In genomic region chr8:10006156-10006985, GRCm38 (mm10) we compare ENCODE assay signal across 8 mouse cellular contexts. TPM values are rescaled to one million over a fixed set of nuclear protein-coding genes. Genes with fewer than 3 reads are reported as not detected.
DNase-seq lines count a peak whose midpoint lies in the region; ATAC-seq lines count a peak whose summit lies in the region.

Tnfsf13b (plus strand) TSS chr8:10006467.

- H3K36me3 ChIP-seq in neural tube, embryonic 11.5 days (ENCODE audit: control insufficient read depth, insufficient read depth, low read length), result no peaks in the 10 kb centered on the region
- no peaks in the 10 kb centered on the region for H3K36me3 ChIP-seq in forebrain, embryonic 12.5 days (replicated peaks)
- no peaks in the 10 kb centered on the region for H3K36me3 ChIP-seq in liver, embryonic 15.5 days (replicated peaks)
- H3K36me3 ChIP-seq in neural tube, embryonic 14.5 days (ENCODE audit: control insufficient read depth, insufficient read depth, low read length), result no peaks in the 10 kb centered on the region

- no peaks in the 10 kb centered on the region for H3K9me3 ChIP-seq in neural tube, embryonic 11.5 days (ENCODE audit: control insufficient read depth, low read length)
- H3K9me3 ChIP-seq in forebrain, embryonic 12.5 days, result no peaks in the 10 kb centered on the region
- H3K9me3 ChIP-seq in liver, embryonic 15.5 days (replicated peaks), result no peaks in the 10 kb centered on the region
- H3K9me3 ChIP-seq in neural tube, embryonic 14.5 days (ENCODE audit: control insufficient read depth, low read length), result no peaks in the 10 kb centered on the region

- H3K27me3 ChIP-seq in neural tube, embryonic 11.5 days (ENCODE audit: control insufficient read depth, insufficient read depth, low read length), result no peaks in the 10 kb centered on the region
- peaks cover 14% of the 10 kb centered on the region for H3K27me3 ChIP-seq in forebrain, embryonic 12.5 days
- peaks cover 10% of the 10 kb centered on the region for H3K27me3 ChIP-seq in liver, embryonic 15.5 days
- no peaks in the 10 kb centered on the region for H3K27me3 ChIP-seq in neural tube, embryonic 14.5 days (ENCODE audit: control insufficient read depth, insufficient read depth, low read length)

- 75% methylated on average over 16 of the region's 16 CpGs for WGBS in neural tube, embryonic 11.5 days
- WGBS in forebrain, embryonic 12.5 days, result 76% methylated on average over 16 of the region's 16 CpGs
- WGBS in liver, embryonic 15.5 days (ENCODE audit: insufficient replicate concordance), result 48% methylated on average over 16 of the region's 16 CpGs
- WGBS in neural tube, embryonic 14.5 days, result 64% methylated on average over 16 of the region's 16 CpGs

- ATAC-seq in neural tube, embryonic 11.5 days (ENCODE audit: insufficient read depth, low FRiP score, low TSS enrichment), result 0 out of 2 replicates have a peak, but pooled peaks have one; percentile 41
- ATAC-seq in forebrain, embryonic 12.5 days (ENCODE audit: low FRiP score), result no peak
- no peak for ATAC-seq in liver, embryonic 15.5 days (ENCODE audit: insufficient read depth)
- peak; percentile 65 for ATAC-seq in neural tube, embryonic 14.5 days (ENCODE audit: low read depth)

- peak within 1 kb of the TSS; percentile 30 for H3K4me3 ChIP-seq in neural tube, embryonic 11.5 days (ENCODE audit: low read depth, low read length)
- H3K4me3 ChIP-seq in forebrain, embryonic 12.5 days (replicated peaks), result peak within 1 kb of the TSS; percentile 49
- H3K4me3 ChIP-seq in liver, embryonic 15.5 days (replicated peaks), result peak within 1 kb of the TSS; percentile 26
- peak within 1 kb of the TSS; percentile 31 for H3K4me3 ChIP-seq in neural tube, embryonic 14.5 days (ENCODE audit: low read depth, low read length)

- H3K4me1 ChIP-seq in neural tube, embryonic 11.5 days (ENCODE audit: control insufficient read depth, insufficient read depth, low read length), result peaks cover 4% of the 10 kb centered on the region; the same call in 1 of the 2 replicates
- peaks cover 12% of the 10 kb centered on the region; the same call in 1 of the 2 replicates for H3K4me1 ChIP-seq in forebrain, embryonic 12.5 days
- H3K4me1 ChIP-seq in liver, embryonic 15.5 days (replicated peaks), result no peaks in the 10 kb centered on the region
- peaks cover 9% of the 10 kb centered on the region for H3K4me1 ChIP-seq in neural tube, embryonic 14.5 days (ENCODE audit: control insufficient read depth, insufficient read depth, low read length)

- no peak within 1 kb of the TSS for H3K27ac ChIP-seq in neural tube, embryonic 11.5 days (ENCODE audit: low read depth, low read length)
- H3K27ac ChIP-seq in forebrain, embryonic 12.5 days, result no peak within 1 kb of the TSS
- no peak within 1 kb of the TSS for H3K27ac ChIP-seq in liver, embryonic 15.5 days (replicated peaks)
- no peak within 1 kb of the TSS for H3K27ac ChIP-seq in neural tube, embryonic 14.5 days (ENCODE audit: low read depth, low read length)

- H3K9ac ChIP-seq in neural tube, embryonic 11.5 days (ENCODE audit: low read length), result peak within 1 kb of the TSS; percentile 3; the same call in 1 of the 2 replicates
- H3K9ac ChIP-seq in forebrain, embryonic 12.5 days, result peak within 1 kb of the TSS; percentile 55
- no peak within 1 kb of the TSS for H3K9ac ChIP-seq in liver, embryonic 15.5 days
- peak within 1 kb of the TSS; percentile 28; the same call in 1 of the 2 replicates for H3K9ac ChIP-seq in neural tube, embryonic 14.5 days (replicated peaks; ENCODE audit: low read depth, low read length)

- peak within 1 kb of the TSS; percentile 45 for H3K4me2 ChIP-seq in neural tube, embryonic 11.5 days (ENCODE audit: low read depth)
- H3K4me2 ChIP-seq in forebrain, embryonic 12.5 days, result peak within 1 kb of the TSS; percentile 81
- H3K4me2 ChIP-seq in liver, embryonic 15.5 days, result peak within 1 kb of the TSS; percentile 54
- H3K4me2 ChIP-seq in neural tube, embryonic 14.5 days (ENCODE audit: low read depth, low read length), result peak within 1 kb of the TSS; percentile 60

- DNase-seq in neural tube, embryonic 11.5 days (ENCODE audit: low spot score), result no peak
- no peak for DNase-seq in neural tube, embryonic 10.5 days (ENCODE audit: extremely low spot score, low spot score)
- DNase-seq in induced T-regulatory cell, adult 2 months (ENCODE audit: low read depth), result peak; percentile 47
- no peak for DNase-seq in cerebellum, postnatal 25 days
- DNase-seq in yolk sac, embryonic 10.5 days (ENCODE audit: low spot score), result no peak

RNA-seq across cellular contexts. Expression of gene Tnfsf13b, which starts in this region (rescaled TPM):
- 1.1 and 1.2 TPM in 2 replicates for polyA plus RNA-seq in neural tube, embryonic 11.5 days (2014; fragmentation: Nextera tagmentation; extraction: Ambion mirVana)
- polyA plus RNA-seq in forebrain, embryonic 12.5 days (2016; fragmentation: Nextera tagmentation; extraction: Ambion mirVana), result 0.18 and 0.23 TPM in 2 replicates
- polyA plus RNA-seq in liver, embryonic 15.5 days (2015; fragmentation: Nextera tagmentation; extraction: Ambion mirVana), result 0.41 and 0.51 TPM in 2 replicates
- polyA plus RNA-seq in neural tube, embryonic 14.5 days (2014; fragmentation: Nextera tagmentation; extraction: Ambion mirVana), result 1.0 and 1.3 TPM in 2 replicates

Comparison
In these comparisons a context has a peak if more than half of its experiments do, and no peak if none do; other contexts are left out.
1. ATAC-seq: peak in neural tube, embryonic 11.5 days (single experiment) and neural tube, embryonic 14.5 days (single experiment); none in forebrain, embryonic 12.5 days (single experiment) and liver, embryonic 15.5 days (single experiment).
2. Peak in every context shown above with its lines, with median percentiles within 50 percentile points of each other: H3K4me2 ChIP-seq and H3K4me3 ChIP-seq.